Mouse (Mus musculus) heart, adult 2 months (tissue): Measurements from ENCODE around the gene Rnf123.

ENCODE experiments used
- CTCF ChIP-seq: fragments of 200-600 bp; IDR thresholded peaks from 2 replicates; pipeline ENCODE4 v1.8.1; 2022; ENCODE audit warnings: antibody characterized with exemption, mild to moderate bottlenecking, moderate library complexity
- EP300 ChIP-seq: fragments of 200-500 bp; IDR thresholded peaks from 2 replicates; pipeline ENCODE4 v1.6.1; 2011; ENCODE audit warnings: low read depth, low read length, control low read depth; ENCODE audit not compliant: insufficient read depth

DNA sequence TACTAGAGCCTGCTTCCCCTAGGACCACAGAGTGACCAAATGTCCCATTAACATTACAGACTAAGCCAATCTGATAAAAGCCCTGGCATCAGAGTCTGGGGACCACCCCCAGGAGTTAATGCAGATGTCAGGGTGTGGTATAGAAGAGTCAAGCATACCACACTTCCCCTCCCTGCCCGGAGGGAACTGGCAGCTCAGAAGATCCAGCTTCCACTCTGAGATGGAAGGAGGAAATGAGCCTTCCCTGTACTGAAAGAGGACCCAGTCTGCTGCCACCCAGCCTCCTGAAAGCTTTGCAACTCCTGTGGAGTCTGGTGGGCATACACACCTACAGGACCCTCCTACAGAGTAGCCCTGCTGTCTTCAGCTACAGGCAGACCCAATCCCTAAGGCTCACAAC is 28.1 kb downstream of the Rnf123 start:
- no peak for TF ChIP-seq CTCF
- no peak for TF ChIP-seq EP300
